Mouse (Mus musculus) G1E (cell line): ENCODE measurements around the gene Vangl2. TPM values are rescaled to one million over a fixed set of nuclear protein-coding genes. Genes with fewer than 3 reads are reported as not detected.

Experiments used
- ATAC-seq: 2 replicates; pipeline ENCODE4 v1.8.0; 2016; ENCODE audit warnings: mild to moderate bottlenecking; ENCODE audit not compliant: insufficient number of reproducible peaks, poor library complexity, low FRiP score, severe bottlenecking; ENCODE audit errors: extremely low read depth
- DNase-seq: peaks from one replicate; pipeline ENCODE4 v3.0.0; 2012; ENCODE audit warnings: low spot score
- H3K27me3 ChIP-seq: 2 replicates; pipeline ENCODE4 v1.6.1; 2012; ENCODE audit warnings: mild to moderate bottlenecking, low read length, inconsistent platforms; ENCODE audit not compliant: insufficient read depth
- H3K36me3 ChIP-seq: replicated peaks from 2 replicates; pipeline ENCODE3; 2012; ENCODE audit warnings: mild to moderate bottlenecking, inconsistent platforms
- H3K4me1 ChIP-seq: 2 replicates; pipeline ENCODE4 v1.6.1; 2012; ENCODE audit warnings: low read depth, low read length, inconsistent platforms, mixed read lengths; ENCODE audit not compliant: insufficient read depth
- H3K4me3 ChIP-seq: 2 replicates; pipeline ENCODE4 v1.5.1; 2012; ENCODE audit warnings: low read depth, mild to moderate bottlenecking, inconsistent platforms, low read length, moderate library complexity, mixed read lengths
- H3K9me3 ChIP-seq: replicated peaks from 2 replicates; pipeline ENCODE4 v1.6.1; 2012; ENCODE audit warnings: inconsistent platforms
- CTCF ChIP-seq: IDR thresholded peaks from 2 replicates; pipeline ENCODE4 v1.5.1; 2012; ENCODE audit warnings: low read depth, low read length, inconsistent platforms, mixed read lengths
- GATA1 ChIP-seq: IDR thresholded peaks from 2 replicates; pipeline ENCODE4 v1.6.1; 2012; ENCODE audit warnings: borderline replicate concordance, low read length, inconsistent platforms, mixed read lengths
- GATA2 ChIP-seq: IDR thresholded peaks from 2 replicates; pipeline ENCODE4 v1.6.1; 2012; ENCODE audit warnings: low read depth, low read length, inconsistent platforms, borderline replicate concordance
- POLR2AphosphoS5 ChIP-seq: IDR thresholded peaks from 2 replicates; pipeline ENCODE4 v1.6.1; 2012; ENCODE audit warnings: low read depth, low read length, inconsistent platforms; ENCODE audit not compliant: insufficient replicate concordance
- TAL1 ChIP-seq: conservative IDR thresholded peaks from 2 replicates; pipeline ENCODE4 v1.6.1; 2012; ENCODE audit warnings: low read depth, low read length, inconsistent platforms, mixed read lengths
- polyA plus RNA-seq: library from polyadenylated mRNA; stranded (reverse); fragments of >175 nt; gene quantifications from 2 replicates; pipeline ENCODE4 v1.2.3, GENCODE M21; 2012
- total RNA-seq, 2 experiments: library from RNA; stranded (forward) in 1 of 2; stranded (reverse) in 1 of 2; fragments of 200-1000 nt in 1 of 2; fragments of >200 nt in 1 of 2; fragmentation: Nextera tagmentation in 1 of 2; gene quantifications; 2 replicates each; pipeline ENCODE4 v1.2.3; 2014 to 2017

Gene Vangl2
- total RNA-seq (2014; fragmentation: Nextera tagmentation) (not detected in 2 replicates), total RNA-seq (2017) (under 0.01 and 0.05 TPM in 2 replicates), polyA plus RNA-seq (not detected in 2 replicates)

DNA sequence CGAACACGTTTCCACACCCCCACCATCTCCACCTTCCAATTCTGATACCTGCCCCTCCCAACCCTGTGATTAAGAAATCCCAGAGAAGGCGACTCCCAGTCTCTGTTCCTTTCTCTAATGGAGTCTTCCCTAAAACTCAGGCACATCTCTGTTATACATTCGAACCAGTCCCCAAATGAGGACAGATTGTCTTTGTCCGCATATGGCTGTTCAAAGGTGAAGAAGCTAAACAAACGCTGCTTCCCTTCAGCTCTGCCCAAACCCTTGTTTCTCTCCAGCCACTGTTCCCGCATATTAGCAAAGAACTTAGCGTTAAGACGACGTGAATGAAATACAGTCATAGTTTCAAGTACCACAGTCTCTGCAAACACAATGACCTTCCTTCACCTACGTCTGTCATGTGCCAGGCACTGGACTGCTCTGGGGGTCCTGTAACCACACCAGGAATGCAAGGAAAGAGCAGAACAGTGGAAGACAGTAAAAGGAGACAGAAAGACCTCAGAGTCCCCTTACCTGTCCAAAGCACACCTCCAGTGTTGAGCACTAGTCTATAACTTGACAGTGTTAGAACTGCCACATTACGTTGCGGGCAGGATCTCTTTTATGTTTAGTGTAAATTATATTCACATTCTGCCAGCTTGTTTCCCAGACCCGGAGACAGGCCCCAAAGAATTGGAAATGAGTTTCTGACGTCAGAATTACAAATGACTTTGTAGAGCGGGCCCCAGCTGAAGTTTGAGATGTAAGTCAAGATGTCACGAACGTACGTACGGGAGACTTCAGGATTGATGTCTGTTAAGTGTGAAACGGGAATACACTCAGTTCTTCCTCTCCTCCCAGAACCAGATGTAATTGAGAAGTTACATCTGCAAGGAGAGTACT is at the start of gene Vangl2:
Gene Vangl2, minus strand, starts transcription at position 51 of the 882 bp plus-strand sequence.
- ATAC-seq (no peak), DNase-seq (no peak)
- H3K4me3 ChIP-seq: no peak within 1 kb of the TSS
- TF ChIP-seq GATA2: no peak
- TF ChIP-seq CTCF: no peak
- H3K4me1 ChIP-seq: no peaks in the 10 kb centered on the region
- no peaks in the 10 kb centered on the region for H3K36me3 ChIP-seq
- no peaks in the 10 kb centered on the region for H3K27me3 ChIP-seq
- no peaks in the 10 kb centered on the region for H3K9me3 ChIP-seq

GRCm38 (mm10) chr1:172077981-172078380 is 49.7 kb upstream of the Vangl2 start:
- Histone ChIP-seq H3K4me1 (peaks cover 8% of the 10 kb centered on the region), H3K4me3 (no peak overlapping the region), H3K27me3 (no peaks in the 10 kb centered on the region), H3K36me3 (peaks cover 73% of the 10 kb centered on the region), H3K9me3 (no peaks in the 10 kb centered on the region)
- no peak for TF ChIP-seq CTCF
- TF ChIP-seq POLR2AphosphoS5: no peak
- no peak for TF ChIP-seq TAL1
- TF ChIP-seq GATA2: no peak
- no peak for TF ChIP-seq GATA1
- ATAC-seq: no peak
- no peak for DNase-seq

GRCm38 (mm10) chr1:172072604-172073003 is 44.4 kb upstream of the Vangl2 start:
- H3K4me3 ChIP-seq: no peak overlapping the region
- peaks cover 98% of the 10 kb centered on the region for H3K36me3 ChIP-seq
- H3K4me1 ChIP-seq: no peaks in the 10 kb centered on the region
- DNase-seq: no peak
- H3K9me3 ChIP-seq: no peaks in the 10 kb centered on the region
- H3K27me3 ChIP-seq: no peaks in the 10 kb centered on the region
- TF ChIP-seq TAL1: no peak
- no peak for ATAC-seq

- H3K36me3 ChIP-seq: peaks cover 100% of the 10 kb centered on the region
- H3K27me3 ChIP-seq: no peaks in the 10 kb centered on the region
- TF ChIP-seq GATA1: no peak
- no peak for TF ChIP-seq POLR2AphosphoS5
- TF ChIP-seq GATA2: no peak
- TF ChIP-seq TAL1: no peak
- TF ChIP-seq CTCF: no peak
- no peaks in the 10 kb centered on the region for H3K9me3 ChIP-seq
- H3K4me3 ChIP-seq: no peak overlapping the region
- no peaks in the 10 kb centered on the region for H3K4me1 ChIP-seq
- DNase-seq: no peak
- no peak for ATAC-seq
Observed at GRCm38 (mm10) chr1:172071556-172071955, 43.3 kb upstream of the Vangl2 start.

DNA sequence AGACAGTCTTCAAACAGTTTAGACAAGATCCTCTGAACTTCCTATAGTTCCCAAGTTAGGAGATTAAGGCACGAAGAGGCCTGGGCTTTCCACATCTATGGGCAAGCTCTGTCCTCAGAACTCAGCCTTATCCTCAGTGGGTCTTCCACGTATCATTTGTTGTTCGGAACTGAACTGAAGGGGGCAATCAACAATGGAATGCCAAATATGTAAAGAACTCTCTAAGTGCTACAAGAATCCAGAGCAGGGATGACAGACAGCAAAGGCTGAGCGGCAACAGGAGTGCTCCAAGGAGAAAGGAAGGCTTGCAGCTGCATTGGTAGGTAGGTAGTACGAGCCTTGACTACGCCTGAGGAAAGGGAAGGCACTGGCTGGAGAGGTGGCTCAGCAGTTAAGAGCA is 42.0 kb upstream of the Vangl2 start:
- H3K36me3 ChIP-seq: peaks cover 100% of the 10 kb centered on the region

DNA sequence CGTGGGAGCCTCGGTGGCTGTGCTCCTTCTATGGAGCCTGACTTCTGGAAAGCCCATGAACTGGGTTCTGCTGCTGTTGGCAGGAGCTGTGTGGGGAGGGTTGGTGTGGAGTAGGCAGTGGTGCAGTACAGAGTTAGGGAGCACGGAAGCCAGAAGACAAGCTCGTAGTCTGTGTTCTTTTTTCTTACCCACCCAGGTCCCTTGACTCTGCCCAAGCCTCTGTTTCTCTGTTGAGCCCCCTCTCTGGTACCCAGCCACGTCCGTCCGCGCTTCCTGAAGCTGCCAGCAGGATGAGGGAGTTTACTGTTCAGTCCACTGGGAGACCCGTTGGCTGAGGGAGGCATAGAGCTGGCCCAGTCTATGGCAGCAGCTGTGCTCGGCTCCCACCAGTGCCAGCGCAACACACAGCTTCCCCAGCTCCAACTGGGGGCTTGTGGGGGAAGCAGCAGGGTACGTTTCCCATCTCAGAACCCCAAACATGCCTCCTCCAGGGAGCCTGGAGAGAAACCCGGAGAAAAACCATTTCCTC is 36.4 kb upstream of the Vangl2 start:
- Histone ChIP-seq H3K9me3 (no peaks in the 10 kb centered on the region), H3K4me1 (peaks cover 5% of the 10 kb centered on the region), H3K27me3 (peaks cover 8% of the 10 kb centered on the region; the same call in 1 of the 2 replicates), H3K4me3 (no peak overlapping the region), H3K36me3 (peaks cover 61% of the 10 kb centered on the region)
- ATAC-seq (no peak), DNase-seq (no peak)
- TF ChIP-seq TAL1 (no peak), POLR2AphosphoS5 (no peak), GATA2 (no peak), GATA1 (no peak), CTCF (no peak)

More for the DNA sequence above, 42.0 kb upstream of the Vangl2 start:
- TF ChIP-seq CTCF (no peak), GATA2 (no peak), GATA1 (no peak), POLR2AphosphoS5 (no peak), TAL1 (no peak)
- H3K4me1 ChIP-seq: no peaks in the 10 kb centered on the region
- DNase-seq (no peak), ATAC-seq (no peak)
- no peak overlapping the region for H3K4me3 ChIP-seq
- no peaks in the 10 kb centered on the region for H3K9me3 ChIP-seq
- no peaks in the 10 kb centered on the region for H3K27me3 ChIP-seq
